ENCODE assay signal across 34 mouse cellular contexts in the genomic region with DNA sequence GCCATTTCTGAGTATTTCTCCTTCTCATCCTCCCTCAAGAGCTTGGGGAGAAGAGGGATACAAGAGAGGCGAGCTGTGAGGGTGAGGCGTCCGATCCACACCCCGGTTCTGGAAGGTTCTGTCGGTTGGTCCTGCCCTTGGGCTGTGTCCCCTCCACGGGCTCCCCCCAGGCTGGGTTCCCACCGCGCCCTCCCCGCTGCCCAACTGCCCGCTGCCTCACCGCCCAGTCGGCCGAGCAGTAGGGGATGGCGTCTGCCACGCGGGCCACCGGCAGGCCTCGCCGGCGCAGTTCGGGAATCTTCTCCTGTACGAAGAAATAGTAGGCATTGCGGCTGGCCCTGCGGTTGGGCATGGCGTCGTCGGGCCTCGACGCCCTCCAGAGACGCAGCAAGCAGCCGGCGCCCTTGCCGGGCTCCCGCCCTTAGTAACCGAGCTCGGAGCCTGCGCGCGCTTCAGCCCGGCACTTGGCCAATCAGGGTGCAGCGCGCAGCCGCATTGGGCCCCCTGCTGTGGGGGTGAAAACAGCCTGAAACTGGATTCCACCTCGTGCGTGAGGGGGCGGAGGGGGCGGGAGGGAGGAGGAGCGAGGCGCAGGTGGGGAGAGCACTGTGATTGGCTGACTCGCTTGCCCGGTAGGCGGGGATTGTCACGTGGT. TPM values are rescaled to one million over a fixed set of nuclear protein-coding genes. Genes with fewer than 3 reads are reported as not detected.
DNase-seq lines count a peak whose midpoint lies in the region; ATAC-seq and TF ChIP-seq lines count a peak whose summit lies in the region.
"Had no signal": no experiment of that assay in that cellular context is flagged by ENCODE, and none has a peak within 500 bp of the region (broad histone marks: within the 10 kb centered on the region; RNA-seq: fewer than 3 reads in every experiment).

A gene (minus strand): TSS at position 433 of the 655 bp plus-strand sequence.

- no peaks in the 10 kb centered on the region for H3K27me3 ChIP-seq in forebrain, embryonic 11.5 days (ENCODE audit: control insufficient read depth, insufficient read depth, low read length)
- no peaks in the 10 kb centered on the region for H3K27me3 ChIP-seq in forebrain, embryonic 16.5 days (replicated peaks; ENCODE audit: control insufficient read depth, insufficient read depth, low read length)
- H3K27me3 ChIP-seq in lung, embryonic 15.5 days = no peaks in the 10 kb centered on the region
- no peaks in the 10 kb centered on the region for H3K27me3 ChIP-seq in midbrain, postnatal 0 days (ENCODE audit: insufficient read depth, low read length)
- H3K27me3 ChIP-seq: forebrain, embryonic 15.5 days; hindbrain, embryonic 13.5 days; neural tube, embryonic 12.5 days had no signal

- H3K4me2 ChIP-seq in forebrain, embryonic 11.5 days (ENCODE audit: low read depth, low read length, severe bottlenecking) = no peak within 1 kb of the TSS
- no peak within 1 kb of the TSS for H3K4me2 ChIP-seq in forebrain, embryonic 16.5 days (ENCODE audit: low read length)
- H3K4me2 ChIP-seq in lung, embryonic 15.5 days = no peak within 1 kb of the TSS
- H3K4me2 ChIP-seq in midbrain, postnatal 0 days (ENCODE audit: low read depth, low read length, poor library complexity, severe bottlenecking) = no peak within 1 kb of the TSS
- H3K4me2 ChIP-seq: forebrain, embryonic 15.5 days; hindbrain, embryonic 13.5 days; lung, embryonic 14.5 days; midbrain, embryonic 11.5 days; neural tube, embryonic 12.5 days had no signal

- H3K9ac ChIP-seq in forebrain, embryonic 11.5 days (ENCODE audit: low read length) = no peak within 1 kb of the TSS
- no peak within 1 kb of the TSS for H3K9ac ChIP-seq in forebrain, embryonic 16.5 days (replicated peaks; ENCODE audit: low read depth, low read length)
- no peak within 1 kb of the TSS for H3K9ac ChIP-seq in lung, embryonic 15.5 days
- H3K9ac ChIP-seq in midbrain, postnatal 0 days (replicated peaks; ENCODE audit: low read length, poor library complexity, severe bottlenecking) = no peak within 1 kb of the TSS
- H3K9ac ChIP-seq: forebrain, embryonic 15.5 days; hindbrain, embryonic 13.5 days; liver, embryonic 14.5 days; lung, embryonic 14.5 days; neural tube, embryonic 12.5 days had no signal

- H3K36me3 ChIP-seq in forebrain, embryonic 11.5 days (ENCODE audit: control insufficient read depth, insufficient read depth, low read length) = no peaks in the 10 kb centered on the region
- no peaks in the 10 kb centered on the region for H3K36me3 ChIP-seq in forebrain, embryonic 16.5 days (ENCODE audit: control insufficient read depth, insufficient read depth)
- no peaks in the 10 kb centered on the region for H3K36me3 ChIP-seq in lung, embryonic 15.5 days
- H3K36me3 ChIP-seq in midbrain, postnatal 0 days (ENCODE audit: insufficient read depth, low read length) = no peaks in the 10 kb centered on the region
- H3K36me3 ChIP-seq: forebrain, embryonic 15.5 days; hindbrain, embryonic 13.5 days; neural tube, embryonic 12.5 days had no signal

- no peaks in the 10 kb centered on the region for H3K4me1 ChIP-seq in forebrain, embryonic 11.5 days (replicated peaks; ENCODE audit: control insufficient read depth, insufficient read depth, low read length)
- no peaks in the 10 kb centered on the region for H3K4me1 ChIP-seq in forebrain, embryonic 16.5 days (replicated peaks; ENCODE audit: control insufficient read depth, insufficient read depth, low read length)
- H3K4me1 ChIP-seq in lung, embryonic 15.5 days = no peaks in the 10 kb centered on the region
- H3K4me1 ChIP-seq in lung, adult 2 months (ENCODE audit: control insufficient read depth, insufficient read depth, low read length) = no peaks in the 10 kb centered on the region
- no peaks in the 10 kb centered on the region for H3K4me1 ChIP-seq in midbrain, postnatal 0 days (ENCODE audit: insufficient read depth, low read length)
- H3K4me1 ChIP-seq: forebrain, embryonic 15.5 days; hindbrain, embryonic 13.5 days; neural tube, embryonic 12.5 days had no signal

- peaks cover 3% of the 10 kb centered on the region; the same call in 1 of the 2 replicates for H3K9me3 ChIP-seq in forebrain, embryonic 11.5 days (ENCODE audit: control insufficient read depth, low read length)
- peaks cover 4% of the 10 kb centered on the region; the same call in 1 of the 2 replicates for H3K9me3 ChIP-seq in forebrain, embryonic 16.5 days (ENCODE audit: control insufficient read depth, low read length)
- 0 out of 2 replicates have a peak, but pooled peaks cover 6% of the 10 kb centered on the region for H3K9me3 ChIP-seq in lung, embryonic 15.5 days
- H3K9me3 ChIP-seq in midbrain, postnatal 0 days (ENCODE audit: low read length) = no peaks in the 10 kb centered on the region
- H3K9me3 ChIP-seq: forebrain, embryonic 15.5 days; hindbrain, embryonic 13.5 days had no signal

- H3K4me3 ChIP-seq in forebrain, embryonic 11.5 days (ENCODE audit: low read depth, low read length) = no peak within 1 kb of the TSS
- H3K4me3 ChIP-seq in forebrain, embryonic 16.5 days (replicated peaks; ENCODE audit: low read length) = no peak within 1 kb of the TSS
- H3K4me3 ChIP-seq in lung, embryonic 15.5 days = no peak within 1 kb of the TSS
- H3K4me3 ChIP-seq in lung, adult 2 months (replicated peaks; ENCODE audit: extremely low read depth, low read depth, low read length) = no peak within 1 kb of the TSS
- no peak within 1 kb of the TSS for H3K4me3 ChIP-seq in midbrain, postnatal 0 days (ENCODE audit: low read depth, low read length)
- H3K4me3 ChIP-seq: forebrain, embryonic 15.5 days; gastrocnemius, adult 2 months; heart, adult 2 months; hindbrain, embryonic 13.5 days; myocyte; neural tube, embryonic 12.5 days had no signal

- ATAC-seq in forebrain, embryonic 11.5 days (replicated peaks; ENCODE audit: low FRiP score) = 0 out of 2 replicates have a peak, but pooled peaks have one; percentile 27
- no peak for ATAC-seq in forebrain, embryonic 16.5 days
- ATAC-seq in lung, embryonic 15.5 days (ENCODE audit: borderline replicate concordance, extremely low read depth, low FRiP score, low TSS enrichment) = peak; percentile 52; the same call in 1 of the 2 replicates
- ATAC-seq in midbrain, postnatal 0 days (ENCODE audit: low FRiP score) = no peak
- ATAC-seq in megakaryocyte, adult 5-6 weeks (ENCODE audit: poor library complexity, severe bottlenecking) = no peak
- ATAC-seq: forebrain, embryonic 15.5 days; intestine, embryonic 16.5 days; midbrain, embryonic 16.5 days had no signal

- 90% methylated on average over 53 of the region's 53 CpGs for WGBS in forebrain, embryonic 11.5 days
- 90% methylated on average over 53 of the region's 53 CpGs for WGBS in forebrain, embryonic 16.5 days
- WGBS in lung, embryonic 15.5 days = 82% methylated on average over 53 of the region's 53 CpGs
- 85% methylated on average over 53 of the region's 53 CpGs for whole genome bisulfite sequencing in lung, adult 2 months
- 91% methylated on average over 53 of the region's 53 CpGs for WGBS in midbrain, postnatal 0 days

- no peak for TF ChIP-seq POLR2A in lung, adult 2 months (IDR thresholded peaks at IDR 0.05; ENCODE audit: borderline replicate concordance, extremely low read depth, low read depth, low read length)

- no peak within 1 kb of the TSS for H3K27ac ChIP-seq in forebrain, embryonic 11.5 days (ENCODE audit: low read depth, low read length)
- H3K27ac ChIP-seq in forebrain, embryonic 16.5 days (ENCODE audit: low read length) = no peak within 1 kb of the TSS
- H3K27ac ChIP-seq in lung, embryonic 15.5 days = no peak within 1 kb of the TSS
- H3K27ac ChIP-seq in midbrain, postnatal 0 days (ENCODE audit: low read depth, low read length) = no peak within 1 kb of the TSS
- H3K27ac ChIP-seq: forebrain, embryonic 15.5 days; gastrocnemius, adult 2 months; heart, adult 2 months; hindbrain, embryonic 13.5 days; kidney, postnatal 0 days; liver, embryonic 14.5 days; neural tube, embryonic 12.5 days had no signal

- no peak for TF ChIP-seq CTCF in lung, adult 2 months (IDR thresholded peaks at IDR 0.05; ENCODE audit: insufficient read depth, low read length)
- no peak for TF ChIP-seq CTCF in midbrain, postnatal 0 days (IDR thresholded peaks at IDR 0.05)

- no peak for DNase-seq in forebrain, embryonic 11.5 days (ENCODE audit: low spot score)
- DNase-seq in lung, adult 2 months = no peak
- peak; percentile 33 for DNase-seq in WW6 (ENCODE audit: low read depth, low spot score)
- DNase-seq in midbrain, postnatal 0 days (ENCODE audit: low spot score) = no peak
- DNase-seq: adrenal gland, postnatal 36 days; cerebellum, adult 18-20 months; cerebellum, postnatal 14 days; gastrocnemius, adult 2 months; gastrocnemius, postnatal 36 days; heart, adult 2 months; heart, postnatal 36 days; kidney, adult 8-10 months; kidney, postnatal 4 days; left cerebral cortex, postnatal 4 days; lung, embryonic 14.5 days; right cerebral cortex, adult 18-20 months; spleen, adult 18-20 months; thymus, postnatal 36 days had no signal

RNA-seq across cellular contexts. Expression of the gene that starts here (rescaled TPM):
- not detected in 2 replicates for polyA plus RNA-seq in forebrain, embryonic 11.5 days (2014; fragmentation: Nextera tagmentation; extraction: Ambion mirVana)
- not detected in 2 replicates for polyA plus RNA-seq in forebrain, embryonic 16.5 days (2015; fragmentation: Nextera tagmentation; extraction: Ambion mirVana)
- polyA plus RNA-seq in lung, embryonic 15.5 days (2015; fragmentation: Nextera tagmentation; extraction: Ambion mirVana) = 0.10 TPM in 1 of 2 replicates, not detected in the other
- not detected in 2 replicates for polyA plus RNA-seq in lung, adult 2 months (2012; rRNA removed)
- total RNA-seq in midbrain, postnatal 0 days (2014; rRNA removed) = 0.22 and 1.2 TPM in 2 replicates
- 0.25 and 0.48 TPM in 2 replicates for polyA plus RNA-seq in midbrain, postnatal 0 days (2015; fragmentation: Nextera tagmentation; extraction: Ambion mirVana)
- total RNA-seq in megakaryocyte, adult 5-6 weeks (2015) = not detected in 2 replicates
- not detected in 2 replicates for total RNA-seq in megakaryocyte, adult 5-6 weeks (2017)
- total RNA-seq: adrenal gland, adult 18-20 months; adrenal gland, postnatal 36 days; gastrocnemius, adult 2 months; gastrocnemius, postnatal 36 days; heart, adult 2 months; heart, postnatal 36 days; megakaryocyte progenitor cell, adult 5-6 weeks had no signal
- polyA plus RNA-seq: embryonic facial prominence, embryonic 11.5 days; forebrain, embryonic 15.5 days; hindbrain, embryonic 13.5 days; intestine, embryonic 16.5 days; kidney, postnatal 0 days; liver, embryonic 14.5 days; lung, embryonic 14.5 days; midbrain, embryonic 16.5 days; myocyte; neural tube, embryonic 12.5 days; stomach, embryonic 16.5 days had no signal

Comparison
In these comparisons a context has a peak if more than half of its experiments do, and no peak if none do; other contexts are left out.
1. Peak in ATAC-seq in forebrain, embryonic 11.5 days; RNA of the gene not detected or under 1 TPM.
2. Peak in ATAC-seq in lung, embryonic 15.5 days; RNA of the gene not detected or under 1 TPM.